Mouse (Mus musculus): ENCODE measurements around the gene Pdss1. TPM values are rescaled to one million over a fixed set of nuclear protein-coding genes. Genes with fewer than 3 reads are reported as not detected.

The Pdss1 gene
- polyA plus RNA-seq, 1 experiment from 2014 or later = 29.0 TPM

DNA sequence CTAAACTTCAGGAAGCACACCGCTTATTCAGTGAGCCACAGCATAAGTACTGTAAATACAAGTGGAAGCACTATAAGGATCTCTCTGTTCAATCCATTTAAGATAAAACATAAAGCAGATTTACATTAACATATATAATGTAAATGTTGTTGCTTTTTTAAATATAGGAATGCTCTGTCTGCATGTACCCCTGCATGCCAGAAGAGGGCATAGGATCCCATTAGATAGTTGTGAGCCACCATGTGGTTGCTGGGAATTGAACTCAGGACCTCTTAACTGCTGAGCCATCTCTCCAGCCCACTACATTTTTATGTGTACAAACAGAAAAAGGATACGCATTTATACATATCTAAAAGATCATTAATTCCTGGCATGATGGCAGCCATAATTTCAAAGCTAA lies 66.4 kb downstream of the Pdss1 start:
- WGBS = 94% methylated on average over 2 of the region's 2 CpGs
- no peak overlapping the region for H3K9ac ChIP-seq

DNA sequence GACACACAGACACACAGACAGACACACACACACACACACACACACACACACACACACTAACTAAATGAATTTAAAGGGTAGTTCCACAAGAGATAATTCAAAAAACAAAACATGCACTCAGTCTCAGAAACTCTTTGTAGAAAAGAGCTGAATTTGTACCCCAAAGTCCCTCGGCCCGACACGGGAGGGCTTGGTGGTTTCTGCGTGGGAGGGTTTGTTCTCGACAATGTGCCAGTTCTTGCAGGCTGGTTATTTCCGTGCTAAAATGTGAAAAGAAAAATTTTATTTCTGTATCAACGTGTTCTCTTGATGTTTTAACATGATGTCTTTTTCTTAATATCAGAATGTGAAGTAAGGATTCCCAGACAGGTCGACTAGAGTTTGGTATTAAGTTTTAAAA lies 66.9 kb downstream of the Pdss1 start:
- no peak overlapping the region for H3K4me2 ChIP-seq
- H3K4me3 ChIP-seq = no peak overlapping the region
- no peaks in the 10 kb centered on the region for H3K4me1 ChIP-seq (replicated peaks)
- H3K27me3 ChIP-seq = no peaks in the 10 kb centered on the region
- no peak overlapping the region for H3K27ac ChIP-seq
- WGBS = 91% methylated on average over 8 of the region's 8 CpGs
- no peak for ATAC-seq (replicated peaks; ENCODE audit: insufficient number of reproducible peaks, insufficient read depth, low FRiP score, low read depth)
- no peaks in the 10 kb centered on the region; the same call in 1 of the 2 replicates for H3K36me3 ChIP-seq
- H3K9ac ChIP-seq = no peak overlapping the region
- H3K9me3 ChIP-seq (replicated peaks) = no peaks in the 10 kb centered on the region

More for the DNA sequence above, 66.4 kb downstream of the Pdss1 start:
- Histone ChIP-seq H3K36me3 (no peaks in the 10 kb centered on the region; the same call in 1 of the 2 replicates), H3K4me2 (no peak overlapping the region), H3K9me3 (replicated peaks) (no peaks in the 10 kb centered on the region), H3K27ac (no peak overlapping the region), H3K27me3 (no peaks in the 10 kb centered on the region), H3K4me3 (no peak overlapping the region), H3K4me1 (replicated peaks) (no peaks in the 10 kb centered on the region)
- no peak for ATAC-seq (replicated peaks; ENCODE audit: insufficient number of reproducible peaks, insufficient read depth, low FRiP score, low read depth)

DNA sequence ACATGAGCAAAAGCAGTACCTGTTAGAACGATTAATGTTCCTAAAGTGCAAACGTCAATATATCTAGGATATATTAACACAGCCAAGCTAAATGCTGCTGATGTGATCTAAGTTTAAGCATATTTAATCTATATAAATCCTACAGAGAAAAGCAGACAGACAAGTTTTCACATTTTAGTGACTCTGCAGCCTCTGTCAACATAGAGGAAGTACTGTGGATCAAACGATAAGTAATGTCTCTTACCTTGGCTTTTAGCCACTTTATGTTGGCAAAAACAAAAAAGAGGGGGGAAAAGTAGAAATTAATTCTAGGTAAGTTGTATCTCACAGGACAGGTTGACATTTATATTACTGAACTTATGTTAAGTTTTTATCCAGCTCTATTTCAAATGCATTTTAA lies 67.6 kb downstream of the Pdss1 start:
- 81% methylated on average over 3 of the region's 3 CpGs for WGBS
- no peak for ATAC-seq (replicated peaks; ENCODE audit: insufficient number of reproducible peaks, insufficient read depth, low FRiP score, low read depth)

DNA sequence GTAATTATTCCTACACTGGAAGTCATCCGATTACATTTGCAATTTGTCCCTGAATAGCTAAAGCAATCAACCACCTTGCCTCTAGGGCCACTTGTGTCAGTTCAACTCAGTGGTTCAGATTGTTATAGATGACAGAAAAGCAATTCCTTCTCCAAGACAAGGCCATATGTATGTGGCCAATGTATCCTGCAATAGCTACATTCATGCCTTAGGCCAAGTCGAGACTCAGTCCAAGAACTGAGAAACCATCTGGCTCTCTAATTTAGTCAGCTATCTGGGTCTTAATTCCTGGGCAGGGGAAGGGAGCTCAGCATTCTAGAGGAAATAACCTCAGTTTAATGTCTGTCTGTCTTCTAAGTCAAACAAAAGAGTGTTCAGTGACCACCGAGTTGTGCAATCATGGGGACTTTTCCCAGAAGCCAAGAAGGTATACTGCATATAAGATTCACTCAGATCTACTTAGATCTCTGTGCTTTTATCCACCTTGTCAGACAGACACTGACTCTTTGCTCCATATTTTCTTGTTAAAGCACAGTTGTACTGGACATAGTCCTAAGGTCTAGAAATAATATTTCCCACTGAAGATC lies 82.2 kb downstream of the Pdss1 start:
- Histone ChIP-seq H3K4me3 (no peak overlapping the region), H3K4me2 (no peak overlapping the region), H3K4me1 (replicated peaks) (no peaks in the 10 kb centered on the region), H3K27me3 (no peaks in the 10 kb centered on the region), H3K27ac (no peak overlapping the region), H3K9me3 (replicated peaks) (no peaks in the 10 kb centered on the region), H3K36me3 (no peaks in the 10 kb centered on the region), H3K9ac (no peak overlapping the region)
- ATAC-seq (replicated peaks; ENCODE audit: insufficient number of reproducible peaks, insufficient read depth, low FRiP score, low read depth) = no peak
- 70% methylated on average over 3 of the region's 3 CpGs for WGBS

More for the DNA sequence above, 67.6 kb downstream of the Pdss1 start:
- Histone ChIP-seq H3K36me3 (no peaks in the 10 kb centered on the region; the same call in 1 of the 2 replicates), H3K4me3 (no peak overlapping the region), H3K4me2 (no peak overlapping the region), H3K9me3 (replicated peaks) (no peaks in the 10 kb centered on the region), H3K4me1 (replicated peaks) (no peaks in the 10 kb centered on the region), H3K27me3 (no peaks in the 10 kb centered on the region), H3K27ac (no peak overlapping the region), H3K9ac (no peak overlapping the region)

DNA sequence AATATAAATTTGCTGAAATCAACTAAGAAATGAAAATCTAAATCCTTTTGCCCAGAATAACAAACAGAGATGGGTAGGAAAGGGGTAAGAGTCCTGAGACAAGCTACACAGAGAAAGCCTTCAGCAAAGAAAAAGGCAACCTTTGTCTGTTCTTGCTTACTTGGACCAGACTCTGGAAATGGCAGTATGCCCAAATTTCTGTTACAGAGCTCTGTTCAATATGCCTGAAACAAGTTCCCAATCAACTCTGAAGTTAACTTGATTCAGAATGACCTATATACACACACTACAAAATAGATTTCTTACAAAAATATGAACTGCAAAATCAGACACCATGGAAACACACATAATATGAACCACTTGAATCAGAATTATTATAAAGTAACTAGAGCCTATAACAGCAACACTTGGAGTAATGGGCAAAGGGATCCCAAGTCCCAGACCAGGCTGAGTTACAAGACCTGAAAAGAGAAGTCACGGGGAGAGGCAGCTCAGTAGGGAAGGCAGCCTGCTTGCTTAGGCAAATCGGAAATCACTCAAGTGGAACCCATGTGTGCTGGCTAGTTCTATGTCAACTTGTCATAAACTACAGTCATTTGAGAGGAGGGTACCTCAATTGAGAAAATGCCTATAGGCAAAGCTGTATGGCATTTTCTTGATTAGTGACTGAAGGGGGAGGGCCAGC lies 90.8 kb downstream of the Pdss1 start:
- Histone ChIP-seq H3K4me2 (no peak overlapping the region), H3K27ac (0 out of 2 replicates have a peak overlapping the region, but pooled peaks have one; percentile 28), H3K36me3 (no peaks in the 10 kb centered on the region), H3K9ac (no peak overlapping the region), H3K9me3 (replicated peaks) (no peaks in the 10 kb centered on the region), H3K4me3 (no peak overlapping the region), H3K27me3 (no peaks in the 10 kb centered on the region), H3K4me1 (replicated peaks) (no peaks in the 10 kb centered on the region)
- 67% methylated on average over 2 of the region's 2 CpGs for WGBS
- ATAC-seq (replicated peaks; ENCODE audit: insufficient number of reproducible peaks, insufficient read depth, low FRiP score, low read depth) = no peak

Other genes with a start within 250 kb of the Pdss1 start
- 1.9 and 4.0 TPM in 2 replicates for gene Apbb1ip, start 121.4 kb upstream of the Pdss1 start, polyA plus RNA-seq (2015; fragmentation: Nextera tagmentation; extraction: Ambion mirVana)
- gene Abi1, start 144.7 kb downstream of the Pdss1 start, polyA plus RNA-seq (2015; fragmentation: Nextera tagmentation; extraction: Ambion mirVana) = 25.2 and 33.8 TPM in 2 replicates
- gene Acbd5, start 172.6 kb downstream of the Pdss1 start, polyA plus RNA-seq (2015; fragmentation: Nextera tagmentation; extraction: Ambion mirVana) = 25.8 and 31.5 TPM in 2 replicates

Measured in heart, embryonic 15.5 days (tissue).